Comparison of ENCODE assay signal across 10 mouse cellular contexts in the genomic region with DNA sequence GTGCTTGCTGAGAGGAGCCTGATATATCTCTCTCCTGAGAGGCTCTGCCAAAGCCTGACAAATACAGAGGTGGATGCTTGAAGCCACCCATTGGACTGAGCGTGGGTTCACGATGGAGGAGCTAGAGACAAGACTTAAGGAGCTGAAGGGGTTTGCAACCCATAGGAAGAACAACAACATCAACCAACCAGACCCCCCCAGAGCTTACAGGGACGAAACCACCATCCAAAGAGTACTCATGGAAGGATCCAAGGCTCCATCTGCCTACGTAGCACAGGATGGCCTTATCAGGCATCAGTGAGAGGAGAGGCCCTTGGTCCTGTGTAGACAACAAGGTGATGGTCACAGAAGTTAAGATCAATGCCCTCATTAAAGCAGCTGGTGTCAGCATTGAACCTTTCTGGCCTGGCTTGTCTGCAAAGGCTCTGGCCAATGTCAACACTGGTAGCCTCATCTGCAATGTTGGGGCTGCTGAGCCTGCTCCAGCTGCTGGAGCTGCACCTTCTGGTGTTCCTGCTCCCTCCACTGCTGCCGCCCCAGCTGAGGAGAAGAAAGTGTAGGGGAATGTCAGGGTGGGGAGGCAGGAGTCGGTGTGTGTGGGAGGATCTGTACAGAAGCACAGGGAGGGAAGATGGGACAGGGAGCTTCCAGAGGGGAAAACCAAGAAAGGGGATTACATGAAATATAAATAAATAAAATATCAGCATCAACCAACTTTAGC. TPM values are rescaled to one million over a fixed set of nuclear protein-coding genes. Genes with fewer than 3 reads are reported as not detected.
DNase-seq lines count a peak whose midpoint lies in the region; ATAC-seq and TF ChIP-seq lines count a peak whose summit lies in the region.
"Not testable (repeated sequence)": the region's sequence is repeated elsewhere in the genome, so short reads cannot be mapped to it uniquely, and the experiment has no call there.
"Had no signal": no experiment of that assay in that cellular context is flagged by ENCODE, and none has a peak within 500 bp of the region (broad histone marks: within the 10 kb centered on the region; RNA-seq: fewer than 3 reads in every experiment).

No protein-coding gene starts in this region.

- H3K9me3 ChIP-seq in ES-E14 (ENCODE audit: control insufficient read depth, insufficient read depth, low read depth, low read length) = not testable (repeated sequence)
- peaks cover 78% of the 10 kb centered on the region for H3K9me3 ChIP-seq in forebrain, embryonic 15.5 days
- H3K9me3 ChIP-seq in heart, postnatal 0 days (replicated peaks; ENCODE audit: control insufficient read depth, low read length) = peaks cover 80% of the 10 kb centered on the region
- H3K9me3 ChIP-seq in intestine, embryonic 16.5 days (ENCODE audit: control insufficient read depth, low read length) = peaks cover 52% of the 10 kb centered on the region
- peaks cover 71% of the 10 kb centered on the region for H3K9me3 ChIP-seq in limb, embryonic 14.5 days (ENCODE audit: control insufficient read depth, low read length)
- H3K9me3 ChIP-seq in liver, postnatal 0 days (ENCODE audit: low read length) = peaks cover 31% of the 10 kb centered on the region
- H3K9me3 ChIP-seq in midbrain, embryonic 13.5 days = peaks cover 71% of the 10 kb centered on the region
- peaks cover 81% of the 10 kb centered on the region for H3K9me3 ChIP-seq in neural tube, embryonic 15.5 days (replicated peaks)

- not testable (repeated sequence) for H3K36me3 ChIP-seq in ES-E14 (ENCODE audit: control insufficient read depth, insufficient read depth, low read length, poor library complexity, severe bottlenecking); forebrain, embryonic 15.5 days; heart, postnatal 0 days (replicated peaks; ENCODE audit: control insufficient read depth, insufficient read depth, low read length); intestine, embryonic 16.5 days (ENCODE audit: control insufficient read depth, insufficient read depth, low read length); limb, embryonic 14.5 days (ENCODE audit: control insufficient read depth, insufficient read depth, low read length); liver, postnatal 0 days (replicated peaks; ENCODE audit: insufficient read depth, low read length); midbrain, embryonic 13.5 days; neural tube, embryonic 15.5 days

- not testable (repeated sequence) for TF ChIP-seq POLR2A in limb, embryonic 14.5 days (IDR thresholded peaks at IDR 0.05; ENCODE audit: borderline replicate concordance, extremely low read depth, insufficient read depth, insufficient read length)

- H3K27me3 ChIP-seq in forebrain, embryonic 15.5 days; heart, postnatal 0 days (ENCODE audit: control insufficient read depth, insufficient read depth, low read length); intestine, embryonic 16.5 days (replicated peaks; ENCODE audit: control insufficient read depth, insufficient read depth, low read length); limb, embryonic 14.5 days (ENCODE audit: control insufficient read depth, insufficient read depth, low read length); liver, postnatal 0 days (ENCODE audit: insufficient read depth, low read length); midbrain, embryonic 13.5 days; neural tube, embryonic 15.5 days (replicated peaks): not testable (repeated sequence)

- not testable (repeated sequence) for TF ChIP-seq CTCF in heart, postnatal 0 days (IDR thresholded peaks at IDR 0.05; ENCODE audit: low read depth); liver, postnatal 0 days (IDR thresholded peaks at IDR 0.05; ENCODE audit: low read depth)

- not testable (repeated sequence) for H3K9ac ChIP-seq in ES-E14 (ENCODE audit: insufficient read depth, low read depth, low read length, poor library complexity, severe bottlenecking); forebrain, embryonic 15.5 days (replicated peaks); heart, postnatal 0 days (replicated peaks; ENCODE audit: low read depth, low read length); intestine, embryonic 16.5 days (ENCODE audit: low read depth, low read length); limb, embryonic 14.5 days (ENCODE audit: low read depth, low read length, severe bottlenecking); liver, postnatal 0 days (replicated peaks); midbrain, embryonic 13.5 days (replicated peaks); neural tube, embryonic 15.5 days (replicated peaks)

- not testable (repeated sequence) for TF ChIP-seq EP300 in heart, postnatal 0 days (IDR thresholded peaks at IDR 0.05; ENCODE audit: low read depth); liver, postnatal 0 days (IDR thresholded peaks at IDR 0.05; ENCODE audit: low read depth)

- DNase-seq in ES-E14 (ENCODE audit: low read depth, low spot score); heart, postnatal 0 days (ENCODE audit: low spot score); limb, embryonic 14.5 days (ENCODE audit: low spot score); liver, postnatal 0 days: not testable (repeated sequence)

- not testable (repeated sequence) for H3K4me3 ChIP-seq in ES-E14 (ENCODE audit: insufficient read depth in 1 of 2, low read depth in 1 of 2, low read length in 2 of 2, poor library complexity in 1 of 2, severe bottlenecking in 1 of 2); forebrain, embryonic 15.5 days; heart, postnatal 0 days (ENCODE audit: low read depth, low read length); intestine, embryonic 16.5 days (ENCODE audit: low read length); limb, embryonic 14.5 days (replicated peaks; ENCODE audit: low read length); liver, postnatal 0 days (ENCODE audit: low read depth, low read length); midbrain, embryonic 13.5 days (replicated peaks); neural tube, embryonic 15.5 days (replicated peaks)

- H3K27ac ChIP-seq in ES-E14 (ENCODE audit: insufficient read depth, low read depth, low read length, poor library complexity, severe bottlenecking) = peak overlapping the region; percentile 4; the same call in 1 of the 2 replicates
- not testable (repeated sequence) for H3K27ac ChIP-seq in forebrain, embryonic 15.5 days (replicated peaks); heart, postnatal 0 days (ENCODE audit: low read depth); intestine, embryonic 16.5 days (ENCODE audit: low read length); limb, embryonic 14.5 days (replicated peaks; ENCODE audit: low read depth, low read length); liver, postnatal 0 days (ENCODE audit: low read depth); midbrain, embryonic 13.5 days; neural tube, embryonic 15.5 days (replicated peaks)

- 0 out of 2 replicates have a peak, but pooled peaks have one; percentile 44 for ATAC-seq in forebrain, embryonic 15.5 days (replicated peaks)
- ATAC-seq in heart, postnatal 0 days (ENCODE audit: insufficient read depth, low read depth) = peak; percentile 35
- peak; percentile 27; the same call in 1 of the 2 replicates for ATAC-seq in intestine, embryonic 16.5 days
- ATAC-seq in limb, embryonic 14.5 days (ENCODE audit: low FRiP score, low read depth) = 0 out of 2 replicates have a peak, but pooled peaks have one; percentile 35
- peak; percentile 24 for ATAC-seq in liver, postnatal 0 days
- ATAC-seq in midbrain, embryonic 13.5 days = peak; percentile 62
- 0 out of 2 replicates have a peak, but pooled peaks have one; percentile 17 for ATAC-seq in neural tube, embryonic 15.5 days (ENCODE audit: low FRiP score)

- H3K4me1 ChIP-seq in ES-E14 (ENCODE audit: control insufficient read depth in 2 of 2, insufficient read depth in 2 of 2, low read length in 2 of 2, poor library complexity in 1 of 2); forebrain, embryonic 15.5 days; heart, postnatal 0 days (ENCODE audit: control insufficient read depth, insufficient read depth); intestine, embryonic 16.5 days (ENCODE audit: control insufficient read depth, insufficient read depth, low read length); limb, embryonic 14.5 days (ENCODE audit: control insufficient read depth, insufficient read depth, low read length); liver, postnatal 0 days (ENCODE audit: insufficient read depth); midbrain, embryonic 13.5 days (replicated peaks); neural tube, embryonic 15.5 days: not testable (repeated sequence)

- in situ Hi-C loops in ES-E14 (cut with MboI; ENCODE audit: low sequenced_read_pairs in 2 of 2, unreplicated experiment in 2 of 2) = loop anchor here in 1 of 2 experiments (5.0 kb wide), 2 partner anchors 42 to 998 kb away; no protein-coding TSS in a partner anchor

- not testable (repeated sequence) for H3K4me2 ChIP-seq in forebrain, embryonic 15.5 days (replicated peaks); heart, postnatal 0 days (ENCODE audit: low read depth, low read length); intestine, embryonic 16.5 days (ENCODE audit: low read depth, low read length); limb, embryonic 14.5 days (replicated peaks; ENCODE audit: low read depth, low read length, severe bottlenecking); liver, postnatal 0 days (ENCODE audit: low read depth, low read length); midbrain, embryonic 13.5 days (replicated peaks); neural tube, embryonic 15.5 days

- 71% methylated on average over 6 of the region's 6 CpGs for WGBS in forebrain, embryonic 15.5 days
- WGBS in heart, postnatal 0 days = 57% methylated on average over 6 of the region's 6 CpGs
- 70% methylated on average over 6 of the region's 6 CpGs for WGBS in intestine, embryonic 16.5 days
- WGBS in limb, embryonic 14.5 days = 69% methylated on average over 6 of the region's 6 CpGs
- 63% methylated on average over 6 of the region's 6 CpGs for WGBS in liver, postnatal 0 days (ENCODE audit: insufficient replicate concordance)
- 69% methylated on average over 6 of the region's 6 CpGs for WGBS in midbrain, embryonic 13.5 days
- WGBS in neural tube, embryonic 15.5 days = 70% methylated on average over 6 of the region's 6 CpGs

RNA-seq across cellular contexts. Expression of a gene that starts 21.3 kb away (rescaled TPM):
- total RNA-seq in ES-E14 (2012; rRNA removed) = 136 and 150 TPM in 2 replicates
- polyA plus RNA-seq in forebrain, embryonic 15.5 days (2015; fragmentation: Nextera tagmentation; extraction: Ambion mirVana) = 0.06 TPM in 1 of 2 replicates, not detected in the other
- 0.97 TPM in 1 of 2 replicates, not detected in the other for total RNA-seq in heart, postnatal 0 days (2014; rRNA removed; ENCODE audit: low replicate concordance)
- 0.05 TPM in 1 of 2 replicates, not detected in the other for polyA plus RNA-seq in heart, postnatal 0 days (2015; fragmentation: Nextera tagmentation; extraction: Ambion mirVana)
- polyA plus RNA-seq in intestine, embryonic 16.5 days (2015; fragmentation: Nextera tagmentation; extraction: Ambion mirVana) = 0.05 TPM in 1 of 2 replicates, not detected in the other
- 0.06 and 0.09 TPM in 2 replicates for polyA plus RNA-seq in limb, embryonic 14.5 days (2012; rRNA removed)
- 0.14 TPM in 1 of 2 replicates, not detected in the other for polyA plus RNA-seq in limb, embryonic 14.5 days (2014; fragmentation: Nextera tagmentation; extraction: Ambion mirVana)
- not detected in 2 replicates for polyA plus RNA-seq in liver, postnatal 0 days (2015; fragmentation: Nextera tagmentation; extraction: Ambion mirVana)
- polyA plus RNA-seq in midbrain, embryonic 13.5 days (2015; fragmentation: Nextera tagmentation; extraction: Ambion mirVana) = 0.09 TPM in 1 of 2 replicates, not detected in the other
- 0.17 and 0.20 TPM in 2 replicates for polyA plus RNA-seq in neural tube, embryonic 15.5 days (2015; fragmentation: Nextera tagmentation; extraction: Ambion mirVana)
- total RNA-seq: left cerebral cortex, adult 2 months had no signal
- polyA plus RNA-seq: thymus, adult 2 months had no signal

RNA-seq across cellular contexts. Expression of a gene that starts 31.7 kb away (rescaled TPM):
- total RNA-seq in ES-E14 (2012; rRNA removed) = 51.3 and 57.6 TPM in 2 replicates
- 1.1 and 1.6 TPM in 2 replicates for polyA plus RNA-seq in forebrain, embryonic 15.5 days (2015; fragmentation: Nextera tagmentation; extraction: Ambion mirVana)
- 1.8 and 3.2 TPM in 2 replicates for total RNA-seq in heart, postnatal 0 days (2014; rRNA removed; ENCODE audit: low replicate concordance)
- 2.6 TPM in 2 replicates for polyA plus RNA-seq in heart, postnatal 0 days (2015; fragmentation: Nextera tagmentation; extraction: Ambion mirVana)
- 3.0 and 4.3 TPM in 2 replicates for polyA plus RNA-seq in intestine, embryonic 16.5 days (2015; fragmentation: Nextera tagmentation; extraction: Ambion mirVana)
- polyA plus RNA-seq in limb, embryonic 14.5 days (2012; rRNA removed) = 1.1 and 2.4 TPM in 2 replicates
- 4.1 and 4.4 TPM in 2 replicates for polyA plus RNA-seq in limb, embryonic 14.5 days (2014; fragmentation: Nextera tagmentation; extraction: Ambion mirVana)
- polyA plus RNA-seq in liver, postnatal 0 days (2015; fragmentation: Nextera tagmentation; extraction: Ambion mirVana) = 1.0 and 1.2 TPM in 2 replicates
- 1.9 and 2.0 TPM in 2 replicates for polyA plus RNA-seq in midbrain, embryonic 13.5 days (2015; fragmentation: Nextera tagmentation; extraction: Ambion mirVana)
- 2.6 and 3.1 TPM in 2 replicates for polyA plus RNA-seq in neural tube, embryonic 15.5 days (2015; fragmentation: Nextera tagmentation; extraction: Ambion mirVana)
